Mouse (Mus musculus): ENCODE measurements around the gene Krt84. TPM values are rescaled to one million over a fixed set of nuclear protein-coding genes. Genes with fewer than 3 reads are reported as not detected.

Krt84 gene
- total RNA-seq, 2 experiments from 2014 or later: not detected

- no peak for DNase-seq
- intact Hi-C loops (cut with DNase I): no loop called here
These were observed 25.5 kb downstream of the Krt84 start for GRCm38 (mm10) chr15:101506896-101507758.

GRCm38 (mm10) chr15:101497181-101497580 lies 35.4 kb downstream of the Krt84 start:
- peak; percentile 35 to 49 for DNase-seq

GRCm38 (mm10) chr15:101495266-101495665 lies 37.4 kb downstream of the Krt84 start:
- intact Hi-C loops (cut with DNase I): no loop called here
- no peak for DNase-seq

More at GRCm38 (mm10) chr15:101497181-101497580, 35.4 kb downstream of the Krt84 start:
- intact Hi-C loops (cut with DNase I): loop anchor here (1.0 kb wide), 1 partner anchor 158 kb away; no protein-coding TSS in a partner anchor

- intact Hi-C loops (cut with DNase I): no loop called here
- DNase-seq: peak in 1 of 2 experiments; percentile 19
These were observed 38.4 kb downstream of the Krt84 start for GRCm38 (mm10) chr15:101494203-101494602.

- intact Hi-C loops (cut with DNase I): no loop called here
- no peak for DNase-seq
These were observed 38.9 kb downstream of the Krt84 start for GRCm38 (mm10) chr15:101493713-101494112.

- no peak for DNase-seq
- intact Hi-C loops (cut with DNase I): no loop called here
These were observed 39.9 kb downstream of the Krt84 start for GRCm38 (mm10) chr15:101492718-101493117.

GRCm38 (mm10) chr15:101491431-101491830 lies 41.2 kb downstream of the Krt84 start, which contains the start of gene Krt83:
Gene Krt83 (minus strand): TSS chr15:101491512.
- intact Hi-C loops (cut with DNase I): no loop called here

GRCm38 (mm10) chr15:101485911-101486635 lies 46.5 kb downstream of the Krt84 start:
- intact Hi-C loops (cut with DNase I): no loop called here
- DNase-seq: no peak

More at GRCm38 (mm10) chr15:101491431-101491830, 41.2 kb downstream of the Krt84 start, which contains the start of gene Krt83:
- no peak for DNase-seq

- no peak for DNase-seq
- intact Hi-C loops (cut with DNase I): no loop called here
These were observed 47.7 kb downstream of the Krt84 start for GRCm38 (mm10) chr15:101484939-101485338.

GRCm38 (mm10) chr15:101483646-101484045 lies 49.0 kb downstream of the Krt84 start:
- DNase-seq: no peak
- intact Hi-C loops (cut with DNase I): no loop called here

GRCm38 (mm10) chr15:101482056-101482455 lies 50.6 kb downstream of the Krt84 start:
- no peak for DNase-seq
- intact Hi-C loops (cut with DNase I): no loop called here

GRCm38 (mm10) chr15:101479666-101480060 lies 53.0 kb downstream of the Krt84 start:
- DNase-seq: no peak
- intact Hi-C loops (cut with DNase I): no loop called here

- intact Hi-C loops (cut with DNase I): no loop called here
- peak; percentile 26 to 56 for DNase-seq
These were observed 53.5 kb downstream of the Krt84 start for GRCm38 (mm10) chr15:101479007-101479665.

Small RNA genes within 50 kb of the gene (microRNA-seq; reads per million reads assigned to microRNA genes)
- gene Gm44393 (0 reads per million in 2 experiments), gene Gm44460 (0 reads per million in 2 experiments)

Other genes starting within 250 kb of the Krt84 start
- gene Atg101, start 248.5 kb downstream of the Krt84 start, total RNA-seq (2021): 10 to 100 TPM; 24.1 to 28.2 TPM
- gene 6030408B16Rik, start 239.6 kb downstream of the Krt84 start, total RNA-seq (2021): 1 to 10 TPM; 2.3 to 3.6 TPM
- gene Krt80, start 162.7 kb downstream of the Krt84 start, total RNA-seq (2021): 1 to 10 TPM; 1.7 to 2.2 TPM
- 1 to 10 TPM; 3.8 to 4.5 TPM for gene Krt7, start 121.8 kb downstream of the Krt84 start, total RNA-seq (2021)
- not detected for gene Krt87, start 94.0 kb downstream of the Krt84 start, total RNA-seq (2021)
- gene Krt88, start 85.1 kb downstream of the Krt84 start, total RNA-seq (2021): not detected
- not detected for gene Krt81, start 69.1 kb downstream of the Krt84 start, total RNA-seq (2021)
- not detected for gene Krt86, start 59.3 kb downstream of the Krt84 start, total RNA-seq (2021)
- gene Krt83, start 41.3 kb downstream of the Krt84 start, total RNA-seq (2021): not detected
- not detected for gene Gm49425, start 15.6 kb downstream of the Krt84 start, total RNA-seq (2021)
- not detected for gene Krt82, start 17.8 kb upstream of the Krt84 start, total RNA-seq (2021)
- gene Krt90, start 30.1 kb upstream of the Krt84 start, total RNA-seq (2021): not detected
- gene Krt75, start 41.1 kb upstream of the Krt84 start, total RNA-seq (2021): not detected
- not detected for gene Gm5414, start 95.4 kb upstream of the Krt84 start, total RNA-seq (2021)
- not detected for gene Gm5478, start 114.6 kb upstream of the Krt84 start, total RNA-seq (2021)
- gene Krt6b, start 147.5 kb upstream of the Krt84 start, total RNA-seq (2021): under 1 TPM; 0.12 to 0.15 TPM
- gene Krt6a, start 161.5 kb upstream of the Krt84 start, total RNA-seq (2021): not detected
- gene Krt5, start 180.1 kb upstream of the Krt84 start, total RNA-seq (2021): not detected
- not detected for gene Krt71, start 210.3 kb upstream of the Krt84 start, total RNA-seq (2021)